Mouse (Mus musculus) subcutaneous adipose tissue, adult 2 months (tissue): ENCODE measurements around the gene Ccl9. TPM values are rescaled to one million over a fixed set of nuclear protein-coding genes. Genes with fewer than 3 reads are reported as not detected.

Experiments
- polyA plus RNA-seq: library from polyadenylated mRNA; depleted of rRNA; stranded (reverse); fragments of >200 nt; gene quantifications from 2 replicates; pipeline ENCODE4 v1.2.3, GENCODE M21; 2012; ENCODE audit warnings: low replicate concordance; rRNA removed

The Ccl9 gene
- polyA plus RNA-seq, result 14.9 and 19.1 TPM in 2 replicates

DNA sequence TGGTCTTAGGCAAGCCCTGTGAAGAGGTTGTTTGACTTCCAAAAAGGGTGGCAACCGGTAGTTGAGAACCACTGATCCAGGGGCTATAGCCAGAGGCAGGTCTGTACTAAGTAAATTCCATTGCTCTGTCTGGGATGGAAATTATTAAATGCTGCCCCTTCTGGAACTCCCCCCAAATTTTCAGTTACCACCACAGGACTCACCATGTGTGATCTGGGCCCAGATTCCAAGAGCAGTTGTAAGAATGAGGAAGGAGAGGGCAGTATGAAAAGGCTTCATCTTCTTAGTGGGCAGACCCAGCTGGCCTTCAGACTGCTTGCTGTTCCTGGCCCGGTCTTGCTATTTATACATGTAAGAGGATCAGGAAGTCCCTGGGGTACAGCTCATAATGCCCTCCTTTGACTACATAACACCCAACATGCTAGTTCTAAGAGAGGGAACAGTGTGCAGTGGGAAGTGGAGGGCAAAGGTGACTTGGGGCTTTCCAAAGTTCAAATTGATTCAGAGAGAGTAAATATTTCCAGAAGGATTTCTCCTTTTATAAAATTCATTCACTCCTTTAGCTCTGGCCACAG is at the start of gene Ccl9:
TSS of gene Ccl9 (minus strand) at position 451 of the 575 bp plus-strand sequence.

DNA sequence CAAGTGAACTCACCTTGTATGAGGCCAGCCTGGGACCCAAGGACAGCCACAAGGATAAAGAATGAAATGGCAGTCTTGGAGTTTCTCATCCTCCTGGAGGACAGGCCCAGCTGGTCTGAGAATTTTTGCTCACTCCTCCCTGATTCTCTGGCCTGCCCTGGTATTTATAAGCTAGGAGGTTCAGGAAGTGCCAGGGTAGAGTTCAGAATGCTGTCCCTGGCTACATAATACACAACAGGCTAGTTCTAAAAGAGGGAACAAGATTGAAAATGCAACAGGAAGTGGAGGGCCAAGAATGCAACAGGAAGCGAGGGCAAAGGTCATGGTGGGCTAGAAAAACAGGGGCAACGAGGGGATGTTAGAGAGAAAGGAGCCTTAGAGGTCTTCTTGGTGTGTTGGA is 14.4 kb upstream of the Ccl9 start, which contains the start of gene Ccl6:
TSS of gene Ccl6 (minus strand) at position 235 of the 400 bp plus-strand sequence.

GRCm38 (mm10) chr11:83530360-83530759 is 48.1 kb downstream of the Ccl9 start, which contains the start of gene Ccl5:
Ccl5 (minus strand) TSS chr11:83530518.

Other genes starting within 250 kb of the Ccl9 start
- 0.44 and 3.0 TPM in 2 replicates for gene Rasl10b, start 169.5 kb downstream of the Ccl9 start, polyA plus RNA-seq
- gene Gas2l2, start 149.2 kb downstream of the Ccl9 start, polyA plus RNA-seq, result 0.09 and 0.16 TPM in 2 replicates
- 2.4 and 2.5 TPM in 2 replicates for gene 1700020L24Rik, start 141.0 kb downstream of the Ccl9 start, polyA plus RNA-seq
- gene Mmp28, start 115.6 kb downstream of the Ccl9 start, polyA plus RNA-seq, result 22.1 and 42.8 TPM in 2 replicates
- gene Taf15, start 105.5 kb downstream of the Ccl9 start, polyA plus RNA-seq, result 8.0 and 15.5 TPM in 2 replicates
- not detected in 2 replicates for gene Heatr9, start 56.5 kb downstream of the Ccl9 start, polyA plus RNA-seq
- 34.2 and 47.0 TPM in 2 replicates for gene Ccl5, start 48.1 kb downstream of the Ccl9 start, polyA plus RNA-seq
- gene Ccl6, start 14.5 kb upstream of the Ccl9 start, polyA plus RNA-seq, result 43.4 and 56.4 TPM in 2 replicates
- not detected in 2 replicates for gene Rpl9-ps1, start 67.0 kb upstream of the Ccl9 start, polyA plus RNA-seq
- gene Ccl3, start 70.7 kb upstream of the Ccl9 start, polyA plus RNA-seq, result 0.85 and 5.8 TPM in 2 replicates
- 0.70 and 4.4 TPM in 2 replicates for gene Ccl4, start 83.9 kb upstream of the Ccl9 start, polyA plus RNA-seq
- 17.4 and 17.6 TPM in 2 replicates for gene Wfdc17, start 125.4 kb upstream of the Ccl9 start, polyA plus RNA-seq
- gene Wfdc18, start 130.4 kb upstream of the Ccl9 start, polyA plus RNA-seq, result 0.53 TPM in 1 of 2 replicates, not detected in the other
- gene Wfdc21, start 168.3 kb upstream of the Ccl9 start, polyA plus RNA-seq, result 78.1 and 514 TPM in 2 replicates
- gene Heatr6, start 175.1 kb upstream of the Ccl9 start, polyA plus RNA-seq, result 20.8 and 23.5 TPM in 2 replicates